Mouse (Mus musculus) C2C12 (cell line): ENCODE results near the gene Gja5. TPM values are rescaled to one million over a fixed set of nuclear protein-coding genes. Genes with fewer than 3 reads are reported as not detected.

Experiments
- H3K27me3 ChIP-seq: one replicate; pipeline ENCODE4 v1.6.1; 2011; ENCODE audit not compliant: control insufficient read depth, insufficient read depth, insufficient read length
- H3K36me3 ChIP-seq: one replicate; pipeline ENCODE4 v1.6.1; 2011; ENCODE audit not compliant: control insufficient read depth, insufficient read depth
- H3K4me3 ChIP-seq: one replicate; pipeline ENCODE4 v1.5.1; 2011; ENCODE audit warnings: mild to moderate bottlenecking, control low read depth; ENCODE audit not compliant: poor library complexity, insufficient read depth, severe bottlenecking
- H3K79me2 ChIP-seq: one replicate; pipeline ENCODE4 v1.6.1; 2011; ENCODE audit not compliant: control insufficient read depth, insufficient read depth
- H3K79me3 ChIP-seq: one replicate; pipeline ENCODE4 v1.6.1; 2011; ENCODE audit warnings: low read depth, control low read depth
- H3ac ChIP-seq: one replicate; pipeline ENCODE3; 2011; ENCODE audit warnings: low read depth; ENCODE audit not compliant: control insufficient read depth, insufficient read length
- CEBPB ChIP-seq: IDR thresholded peaks from one replicate; pipeline ENCODE4 v1.6.1; 2011; ENCODE audit warnings: low read depth, mild to moderate bottlenecking, control low read depth, moderate library complexity
- CTCF ChIP-seq: IDR thresholded peaks from one replicate; pipeline ENCODE4 v1.5.1; 2011; ENCODE audit not compliant: control insufficient read depth, insufficient read depth, insufficient read length
- FOSL1 ChIP-seq: IDR thresholded peaks from one replicate; pipeline ENCODE4 v1.8.0; 2011; ENCODE audit warnings: mild to moderate bottlenecking, low read length; ENCODE audit not compliant: poor library complexity, insufficient read depth, severe bottlenecking
- MAX ChIP-seq: IDR thresholded peaks from one replicate; pipeline ENCODE4 v1.6.1; 2011; ENCODE audit warnings: mild to moderate bottlenecking, control low read depth
- MYOD1 ChIP-seq: IDR thresholded peaks from one replicate; pipeline ENCODE4 v1.6.1; 2011; ENCODE audit warnings: low read depth; ENCODE audit not compliant: control insufficient read depth, insufficient read length
- MYOG ChIP-seq: IDR thresholded peaks from one replicate; pipeline ENCODE4 v1.6.1; 2011; ENCODE audit not compliant: control insufficient read depth, insufficient read length; ENCODE audit errors: extremely low read depth
- USF1 ChIP-seq: IDR thresholded peaks from one replicate; pipeline ENCODE4 v1.6.1; 2011; ENCODE audit warnings: low read depth, mild to moderate bottlenecking, control low read depth, moderate library complexity
- polyA plus RNA-seq: library from polyadenylated mRNA; unstranded; fragments of >200 nt; fragmentation: generic; extraction: Trizol; gene quantifications from one replicate; pipeline ENCODE4 v1.2.1, GENCODE M21; 2012; ENCODE audit warnings: missing spikeins

Gja5 gene
- polyA plus RNA-seq, 1 experiment: 0.12 TPM

DNA sequence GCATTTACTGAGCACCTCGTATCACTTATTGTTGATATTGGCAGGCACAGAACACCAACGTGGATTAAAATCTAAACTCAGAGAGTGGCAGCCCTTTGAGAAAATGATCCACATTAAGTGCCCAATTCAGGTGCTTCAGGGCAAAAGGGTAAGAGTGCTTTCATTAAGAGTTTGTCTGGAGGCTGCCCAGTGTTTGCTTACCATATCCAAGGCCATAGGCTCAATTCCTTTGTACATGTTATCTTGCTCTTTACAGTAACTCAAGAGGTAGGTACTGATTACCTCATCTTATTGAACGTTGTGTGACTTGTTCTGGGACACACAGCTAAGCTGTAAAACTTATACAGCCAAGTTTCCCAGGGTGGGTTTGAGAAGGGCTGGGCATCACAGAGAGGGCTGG is 77.3 kb downstream of the Gja5 start:
- TF ChIP-seq MYOG (no peak), MYOD1 (no peak), FOSL1 (no peak), CEBPB (no peak), USF1 (no peak), CTCF (no peak), MAX (no peak)
- Histone ChIP-seq H3K36me3 (no peaks in the 10 kb centered on the region), H3K27me3 (no peaks in the 10 kb centered on the region), H3K79me2 (no peaks in the 10 kb centered on the region), H3K79me3 (no peaks in the 10 kb centered on the region), H3ac (no peak overlapping the region), H3K4me3 (no peak overlapping the region)

DNA sequence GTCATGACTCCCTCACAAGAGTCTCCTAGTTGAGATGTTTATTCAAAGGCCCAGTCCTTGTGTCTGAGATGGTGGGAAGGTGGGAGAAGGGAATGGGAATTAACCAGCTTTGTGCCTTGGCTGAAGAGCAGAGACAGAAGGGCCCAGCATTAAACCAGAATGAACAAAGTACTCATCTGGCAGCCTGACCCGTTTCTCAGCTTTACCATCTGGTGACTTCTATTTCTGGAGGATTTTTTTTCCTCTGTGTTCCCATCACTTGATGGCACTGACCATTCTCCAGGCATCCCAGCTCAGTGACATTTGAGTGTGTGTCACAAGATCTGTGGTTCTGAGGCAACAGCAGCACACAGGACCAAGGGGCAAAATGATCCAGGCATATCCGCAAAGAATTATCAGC is 78.2 kb downstream of the Gja5 start:
- Histone ChIP-seq H3K4me3 (no peak overlapping the region), H3K79me3 (no peaks in the 10 kb centered on the region), H3K36me3 (no peaks in the 10 kb centered on the region), H3K79me2 (no peaks in the 10 kb centered on the region), H3K27me3 (no peaks in the 10 kb centered on the region), H3ac (no peak overlapping the region)
- TF ChIP-seq MAX: no peak
- TF ChIP-seq CEBPB: no peak
- no peak for TF ChIP-seq MYOG
- TF ChIP-seq USF1: no peak
- TF ChIP-seq MYOD1: no peak
- TF ChIP-seq CTCF: no peak
- TF ChIP-seq FOSL1: no peak

GRCm38 (mm10) chr3:96992526-96992925 is 88.0 kb downstream of the Gja5 start:
- Histone ChIP-seq H3K27me3 (no peaks in the 10 kb centered on the region), H3K36me3 (no peaks in the 10 kb centered on the region), H3K79me3 (no peaks in the 10 kb centered on the region), H3ac (no peak overlapping the region), H3K4me3 (no peak overlapping the region), H3K79me2 (no peaks in the 10 kb centered on the region)
- TF ChIP-seq MYOD1: no peak
- no peak for TF ChIP-seq FOSL1
- TF ChIP-seq USF1: no peak
- TF ChIP-seq MAX: no peak
- no peak for TF ChIP-seq CEBPB
- no peak for TF ChIP-seq CTCF
- no peak for TF ChIP-seq MYOG

DNA sequence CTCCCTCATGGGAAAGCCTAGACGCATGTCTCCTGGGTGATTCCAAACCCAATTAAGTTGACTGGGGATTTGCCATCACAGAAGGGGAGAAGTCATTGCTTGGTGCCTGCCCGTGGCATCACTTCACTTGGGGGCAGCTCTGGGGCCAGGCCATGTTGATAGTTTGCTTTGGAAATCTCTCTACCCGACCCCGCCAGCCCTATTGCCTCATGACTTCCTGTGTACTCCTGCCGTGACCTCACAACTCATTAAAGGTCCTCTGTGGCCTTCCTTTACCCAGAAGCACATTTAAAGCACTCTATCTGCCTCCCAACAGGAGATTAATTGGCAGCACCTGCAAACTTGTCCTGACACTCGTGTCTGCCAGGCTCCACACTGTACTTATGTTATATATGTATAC is 93.3 kb downstream of the Gja5 start:
- H3K36me3 ChIP-seq: no peaks in the 10 kb centered on the region

GRCm38 (mm10) chr3:97003111-97003510 is 98.6 kb downstream of the Gja5 start:
- no peaks in the 10 kb centered on the region for H3K27me3 ChIP-seq
- no peak overlapping the region for H3K4me3 ChIP-seq
- TF ChIP-seq MYOG: no peak
- TF ChIP-seq CTCF: no peak
- TF ChIP-seq MAX: no peak
- no peak for TF ChIP-seq FOSL1
- TF ChIP-seq MYOD1: no peak
- no peak for TF ChIP-seq CEBPB
- no peak for TF ChIP-seq USF1
- H3K36me3 ChIP-seq: no peaks in the 10 kb centered on the region
- H3K79me2 ChIP-seq: no peaks in the 10 kb centered on the region
- H3K79me3 ChIP-seq: no peaks in the 10 kb centered on the region
- H3ac ChIP-seq: no peak overlapping the region

More for the DNA sequence above, 93.3 kb downstream of the Gja5 start:
- Histone ChIP-seq H3ac (no peak overlapping the region), H3K79me3 (no peaks in the 10 kb centered on the region), H3K4me3 (no peak overlapping the region), H3K79me2 (no peaks in the 10 kb centered on the region), H3K27me3 (no peaks in the 10 kb centered on the region)
- TF ChIP-seq CEBPB: no peak
- TF ChIP-seq USF1: no peak
- TF ChIP-seq MYOD1: no peak
- no peak for TF ChIP-seq MYOG

DNA sequence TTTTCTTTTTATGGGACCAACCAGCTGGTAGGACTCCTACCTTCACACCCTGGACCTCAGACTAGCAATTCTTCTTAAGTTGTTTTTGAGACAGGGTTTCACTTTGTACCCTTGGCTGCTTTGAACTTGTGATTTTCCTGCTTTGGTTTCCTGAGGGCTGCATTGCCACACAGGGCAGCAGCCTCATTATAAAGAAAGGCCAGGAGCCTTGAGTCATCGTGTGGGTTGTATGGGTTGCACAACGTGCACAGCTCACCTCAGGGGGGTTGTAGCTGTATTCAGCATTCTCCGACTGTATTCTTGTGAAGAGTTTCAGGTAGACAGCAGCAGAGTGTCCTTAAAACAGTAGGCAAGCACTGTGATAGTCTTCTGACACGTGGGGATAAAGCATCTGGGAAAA is 100.0 kb downstream of the Gja5 start:
- Histone ChIP-seq H3K4me3 (no peak overlapping the region), H3K79me3 (no peaks in the 10 kb centered on the region), H3K27me3 (no peaks in the 10 kb centered on the region), H3ac (no peak overlapping the region), H3K79me2 (no peaks in the 10 kb centered on the region), H3K36me3 (no peaks in the 10 kb centered on the region)
- TF ChIP-seq MYOG (no peak), CEBPB (peak; percentile 40), CTCF (no peak), FOSL1 (no peak)
